Mouse (Mus musculus): ENCODE data around the gene Taf3.

The Taf3 gene

DNA sequence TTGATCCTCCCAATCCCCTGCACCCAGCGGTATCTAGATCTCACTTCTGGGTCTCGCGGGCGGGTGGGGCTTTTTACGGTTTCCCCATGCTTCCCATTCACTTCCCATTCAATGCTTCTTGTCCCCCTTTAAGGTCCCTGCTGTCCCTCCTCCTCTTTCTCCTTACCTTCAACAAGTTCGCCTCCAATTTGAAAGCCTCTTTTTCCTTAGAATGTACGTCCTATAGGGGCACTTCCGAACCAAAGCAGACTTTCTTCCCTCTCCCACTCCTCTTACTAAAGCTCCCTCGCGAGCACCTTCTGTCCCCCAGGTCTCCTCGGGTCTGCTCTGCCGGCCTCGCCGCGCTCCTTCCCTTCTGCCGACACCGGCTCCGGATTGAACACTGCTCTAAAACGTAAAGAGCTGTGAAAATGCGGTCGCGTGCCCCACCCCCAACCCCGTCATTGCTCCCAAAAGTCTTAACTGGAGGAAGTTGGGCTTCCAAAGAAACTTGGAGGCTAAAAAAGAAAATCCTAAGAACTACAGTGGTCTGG lies 158.7 kb downstream of the Taf3 start, which contains the start of gene Gata3:
Gata3 (minus strand) TSS at position 384 of the 533 bp plus-strand sequence.
- DNase-seq (ENCODE audit: low read depth, low spot score) = no peak

DNA sequence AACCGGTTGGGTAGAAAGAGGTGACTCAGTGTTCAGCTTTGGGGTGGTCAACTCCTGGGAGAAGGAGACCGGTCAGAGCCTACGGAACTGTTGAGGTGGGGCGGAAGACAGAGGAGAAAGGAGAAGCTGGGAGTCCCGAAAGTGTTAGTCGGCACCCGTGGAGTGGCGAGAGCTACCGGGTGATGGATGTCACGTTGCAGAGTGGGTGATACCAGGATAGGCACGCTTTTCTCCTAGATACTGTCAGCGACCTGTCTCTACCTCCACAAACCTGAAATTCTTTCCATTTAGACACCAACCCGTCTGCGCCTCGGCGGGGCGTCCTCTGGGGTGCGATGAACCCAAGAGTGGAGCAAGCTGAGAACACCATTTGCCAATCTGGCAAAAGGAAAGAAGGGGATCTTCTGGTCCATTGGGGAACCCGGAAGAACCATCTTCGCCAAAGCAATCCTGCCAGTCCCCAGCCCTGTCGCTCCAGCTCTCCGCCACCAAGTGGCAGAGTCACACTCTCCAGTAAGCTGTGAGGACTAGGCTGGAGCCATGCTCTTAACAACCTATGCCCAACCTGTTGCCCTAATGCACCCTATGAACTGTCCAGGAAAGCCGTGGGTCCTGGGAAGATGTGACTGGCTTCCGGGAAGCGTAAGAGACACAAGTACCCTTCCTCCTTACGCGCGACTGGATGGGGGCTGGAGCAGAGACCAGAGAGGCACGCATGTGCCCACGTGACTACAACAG lies 159.3 kb downstream of the Taf3 start, which contains the start of gene 9230102O04Rik:
9230102O04Rik (minus strand) TSS at position 628 of the 738 bp plus-strand sequence.
- no peak for DNase-seq (ENCODE audit: low read depth, low spot score)

DNA sequence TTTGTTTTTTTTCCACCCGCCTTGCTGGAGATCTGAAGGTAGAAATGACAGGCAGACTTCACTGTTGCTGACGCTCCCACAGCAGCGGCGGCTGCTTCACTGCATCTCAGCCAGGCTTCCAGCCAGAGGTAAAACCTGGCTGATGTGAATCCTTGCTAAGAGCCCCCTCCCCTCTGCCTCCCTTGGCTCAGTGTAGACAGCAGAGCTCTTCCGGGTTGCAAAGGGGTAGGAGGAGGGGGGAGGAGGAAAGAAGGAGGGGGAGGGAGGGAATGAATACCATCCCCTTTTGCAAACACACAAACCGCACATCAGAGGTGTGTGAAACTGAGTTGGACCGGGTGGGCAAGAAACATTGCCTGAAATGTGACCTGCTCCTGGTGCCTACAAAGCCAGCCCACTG lies 160.8 kb downstream of the Taf3 start:
- DNase-seq (ENCODE audit: low read depth, low spot score) = no peak

- DNase-seq (ENCODE audit: low read depth, low spot score) = no peak
These were observed 161.3 kb downstream of the Taf3 start for GRCm38 (mm10) chr2:9886921-9887610.

DNA sequence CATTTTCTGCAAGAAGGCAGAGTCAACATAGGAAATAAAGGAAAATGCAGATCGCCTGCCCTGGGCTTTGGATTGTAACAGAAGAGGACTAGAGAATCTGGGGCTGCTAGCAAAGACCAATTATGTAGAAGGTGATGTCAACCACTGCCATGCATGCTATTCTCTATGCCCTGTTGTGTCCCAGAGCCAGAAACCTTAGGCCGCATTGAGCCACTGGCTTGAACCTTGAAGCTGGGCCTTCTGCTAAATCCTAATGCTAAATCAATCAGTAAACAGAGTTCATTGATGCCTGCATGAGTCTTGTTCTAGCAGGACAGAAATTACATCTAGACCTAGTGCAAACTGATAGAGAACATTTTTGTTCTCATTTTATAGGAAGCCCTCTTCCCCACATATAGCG lies 162.4 kb downstream of the Taf3 start:
- DNase-seq (ENCODE audit: low read depth, low spot score) = no peak

DNA sequence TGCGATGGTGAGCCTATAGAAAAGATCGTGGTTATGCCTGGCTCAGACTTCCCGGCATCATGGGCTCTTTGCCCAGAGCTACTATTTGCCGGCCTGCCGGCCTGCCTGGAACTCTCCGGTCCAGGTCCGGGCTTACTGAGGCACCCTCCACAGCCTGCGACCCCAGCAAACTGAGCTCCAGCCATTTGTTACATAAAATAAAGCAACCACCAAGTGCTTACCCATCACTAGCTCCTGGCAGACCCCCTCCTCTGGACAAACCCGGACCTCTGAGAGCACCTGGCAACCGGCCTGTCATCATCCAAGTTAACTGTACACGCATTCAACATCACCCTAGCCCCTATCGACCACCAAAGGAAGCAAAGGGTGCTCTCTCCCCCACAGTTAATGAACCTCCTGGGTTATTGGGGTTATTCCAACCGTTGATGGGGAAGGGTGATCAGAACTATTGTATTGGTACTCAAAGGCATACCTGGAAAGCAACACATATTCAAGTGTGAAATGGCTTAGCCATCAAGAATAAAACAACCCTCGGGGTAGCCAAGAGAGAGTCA lies 163.1 kb downstream of the Taf3 start:
- no peak for DNase-seq (ENCODE audit: low read depth, low spot score)

DNA sequence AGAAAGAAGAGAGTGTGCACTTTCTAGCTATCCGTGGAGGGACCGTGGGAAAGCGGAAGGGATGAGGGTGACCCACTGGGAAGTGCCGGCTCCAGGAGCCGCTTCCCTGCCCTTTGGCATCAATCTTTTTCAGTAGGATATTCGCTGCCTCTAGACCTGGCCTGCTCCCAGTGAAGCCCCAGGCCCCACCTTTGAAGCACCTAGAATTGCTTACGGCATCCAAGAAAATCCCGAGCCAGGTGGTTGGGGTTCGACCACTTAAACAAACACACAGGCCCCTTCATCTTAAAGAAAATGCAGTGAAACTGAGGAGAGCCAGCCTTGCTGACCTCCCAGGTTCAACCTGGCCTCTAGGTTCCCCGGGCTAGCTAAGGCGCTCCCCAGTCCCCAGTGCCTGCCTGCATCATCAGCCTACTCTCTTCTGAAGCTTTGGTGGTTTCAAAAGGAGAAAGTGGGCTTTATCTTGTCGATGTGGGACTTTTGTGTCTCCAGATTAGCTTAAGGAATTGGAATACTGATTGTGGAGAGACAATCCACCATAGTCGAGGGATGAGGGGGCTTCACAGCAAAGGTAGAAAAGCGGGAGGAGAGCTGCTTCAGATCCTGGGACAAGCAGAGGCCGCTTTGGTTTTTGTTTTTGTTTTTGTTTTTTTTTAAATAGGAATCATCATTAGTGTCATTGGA lies 163.7 kb downstream of the Taf3 start:
- no peak for DNase-seq (ENCODE audit: low read depth, low spot score)

DNA sequence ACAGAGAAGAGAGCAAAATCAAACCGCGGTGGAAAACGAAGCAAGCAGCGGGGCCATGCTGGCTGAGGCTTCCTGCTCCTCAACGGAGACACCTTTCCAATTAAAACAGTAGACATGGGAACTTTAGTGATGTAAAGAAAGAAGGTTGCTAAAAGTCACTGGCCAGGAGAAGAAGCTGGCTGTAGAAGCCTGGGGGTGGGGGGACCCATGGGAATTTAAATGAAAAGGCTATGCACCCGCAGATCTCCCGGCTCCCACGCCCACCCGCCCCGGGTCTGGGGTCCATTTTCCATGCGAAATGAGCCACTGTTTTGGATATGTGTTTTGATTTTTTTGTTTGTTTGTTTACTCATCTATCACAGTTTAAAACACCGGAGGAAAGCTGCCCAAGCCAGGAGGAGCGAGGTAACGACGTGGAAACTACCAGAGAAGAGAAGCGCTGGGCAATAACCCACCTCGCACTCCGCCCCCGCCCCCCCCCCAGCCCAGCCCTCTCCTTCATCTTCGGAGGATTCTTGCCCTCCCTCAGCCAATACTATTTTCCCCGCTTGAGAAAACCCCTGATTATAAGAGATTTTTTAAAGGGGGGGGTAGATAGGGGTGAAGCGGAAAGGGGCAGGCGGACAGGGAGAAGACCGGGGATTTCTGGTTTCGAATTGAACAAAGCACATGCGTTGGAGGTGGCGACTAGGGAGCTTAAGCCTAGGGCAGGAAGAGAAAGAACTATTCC lies 164.4 kb downstream of the Taf3 start:
- no peak for DNase-seq (ENCODE audit: low read depth, low spot score)

GRCm38 (mm10) chr2:9882926-9883802 lies 165.2 kb downstream of the Taf3 start:
- DNase-seq (ENCODE audit: low read depth, low spot score) = no peak

GRCm38 (mm10) chr2:9882371-9882925 lies 165.9 kb downstream of the Taf3 start:
- no peak for DNase-seq (ENCODE audit: low read depth, low spot score)

DNA sequence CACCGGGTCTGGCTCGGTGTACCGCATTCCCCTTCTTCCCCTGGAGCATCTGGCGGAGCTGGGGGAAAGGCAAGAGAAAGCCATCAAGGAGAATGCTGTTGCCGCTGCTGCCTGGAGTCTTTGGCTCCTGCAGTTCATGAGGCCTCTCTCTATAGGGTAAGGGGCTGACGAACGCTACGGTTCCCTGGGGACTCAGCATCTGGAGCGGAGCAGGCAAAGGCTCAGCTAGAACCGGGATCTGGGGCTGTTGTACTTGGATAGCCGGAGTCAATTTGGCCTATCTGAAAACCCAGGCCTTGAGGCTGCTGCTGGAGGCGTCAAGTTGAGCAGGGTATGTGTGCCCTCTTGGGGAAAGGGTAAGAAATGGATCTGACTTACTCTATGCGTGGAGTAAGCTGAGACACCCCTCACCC lies 166.8 kb downstream of the Taf3 start:
- no peak for DNase-seq (ENCODE audit: low read depth, low spot score)

DNA sequence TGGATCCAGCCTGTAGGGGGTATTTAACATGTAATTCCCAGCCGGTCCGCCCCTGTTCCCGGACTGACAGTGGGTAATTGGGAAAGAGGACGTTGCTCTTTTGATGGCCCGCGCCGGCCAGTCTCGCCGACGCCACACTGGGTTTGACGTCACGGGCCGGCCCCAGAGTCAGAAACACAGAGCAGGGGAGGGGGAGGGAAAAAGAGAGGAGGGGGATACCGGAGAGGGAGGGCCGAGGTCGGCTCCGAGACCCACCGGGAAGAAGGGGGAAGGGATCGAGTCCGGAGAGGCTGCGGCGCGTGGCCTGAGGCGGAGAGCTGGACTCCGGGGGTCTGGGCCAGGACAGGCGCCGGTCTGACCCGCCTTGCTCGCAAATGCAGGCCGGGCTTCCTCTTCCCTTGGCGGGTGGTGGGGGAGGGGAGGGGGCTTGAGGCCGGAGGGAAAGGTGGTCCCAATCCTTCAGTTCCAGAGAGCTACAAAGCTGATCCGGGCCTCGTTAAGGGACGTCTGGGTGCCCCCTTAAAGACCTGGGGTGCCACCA lies 167.3 kb downstream of the Taf3 start, which contains the start of gene 4930412O13Rik:
4930412O13Rik (plus strand) TSS at position 202 of the 541 bp plus-strand sequence.
- DNase-seq (ENCODE audit: low read depth, low spot score) = no peak

- no peak for DNase-seq (ENCODE audit: low read depth, low spot score)
These were observed 168.1 kb downstream of the Taf3 start for GRCm38 (mm10) chr2:9880271-9880670.

DNA sequence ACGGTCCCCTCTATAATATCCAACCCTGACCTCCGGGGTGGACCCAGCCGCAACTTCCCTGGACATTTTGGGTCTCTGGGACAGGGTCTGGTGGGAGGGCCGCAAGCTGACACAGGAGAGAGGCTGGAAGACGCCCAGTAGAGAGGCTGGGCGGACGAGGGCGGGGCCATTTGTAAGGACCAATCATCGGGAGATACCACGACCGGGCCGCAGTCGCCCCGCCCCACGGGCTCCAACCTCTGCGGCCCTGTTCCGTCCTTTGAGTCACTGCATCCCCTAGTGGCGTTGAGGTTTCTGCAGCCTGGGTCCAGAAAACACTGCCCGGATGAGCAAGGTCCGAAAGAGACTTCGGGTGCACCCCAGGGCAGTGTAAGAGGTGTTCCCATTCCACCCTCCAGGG lies 168.9 kb downstream of the Taf3 start:
- DNase-seq (ENCODE audit: low read depth, low spot score) = peak; percentile 5

DNA sequence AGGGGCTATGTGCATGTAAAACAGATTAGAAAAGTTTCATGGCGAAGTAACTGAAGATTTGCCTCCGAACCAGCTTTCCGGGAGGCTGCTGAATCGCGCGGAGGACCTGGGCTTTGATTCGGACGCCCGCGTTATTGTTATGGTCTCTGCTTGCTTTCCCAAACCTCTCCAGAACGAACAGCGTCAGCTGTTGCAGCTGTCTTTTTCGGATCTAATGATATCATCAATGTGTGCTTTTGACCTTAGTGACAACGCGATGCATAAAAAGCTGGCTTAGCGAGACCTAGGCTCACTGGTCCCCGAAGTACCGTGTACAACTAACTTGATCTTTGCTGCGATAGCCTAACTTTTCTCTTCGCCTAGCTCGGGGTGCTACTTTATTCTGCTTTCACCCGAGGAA lies 169.3 kb downstream of the Taf3 start:
- no peak for DNase-seq (ENCODE audit: low read depth, low spot score)

DNA sequence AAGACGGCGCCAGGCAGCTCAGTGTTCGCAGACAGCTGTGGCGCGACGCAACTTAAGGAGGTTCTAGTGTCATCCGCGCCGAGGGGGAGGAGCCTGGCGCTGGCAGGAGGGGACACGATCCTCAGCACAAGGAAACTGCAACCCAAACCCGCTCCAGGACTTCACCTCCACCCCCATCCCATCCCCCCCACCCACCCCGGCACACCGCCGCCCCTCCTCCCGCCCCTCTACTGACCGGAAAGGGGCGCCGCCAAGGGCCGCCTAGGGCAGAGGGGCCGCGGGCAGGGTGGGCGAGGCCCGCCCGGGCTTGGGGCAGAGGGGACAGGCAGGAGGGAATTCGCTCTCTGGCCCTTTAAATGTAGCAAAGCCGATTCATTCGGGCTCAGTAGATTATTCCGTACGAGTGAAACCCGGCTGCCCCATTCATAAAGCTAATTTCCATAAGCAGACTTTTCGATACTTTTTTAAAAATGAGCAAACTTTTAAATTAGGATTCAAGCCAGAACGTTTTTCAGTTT lies 169.8 kb downstream of the Taf3 start:
- no peak for DNase-seq (ENCODE audit: low read depth, low spot score)

DNA sequence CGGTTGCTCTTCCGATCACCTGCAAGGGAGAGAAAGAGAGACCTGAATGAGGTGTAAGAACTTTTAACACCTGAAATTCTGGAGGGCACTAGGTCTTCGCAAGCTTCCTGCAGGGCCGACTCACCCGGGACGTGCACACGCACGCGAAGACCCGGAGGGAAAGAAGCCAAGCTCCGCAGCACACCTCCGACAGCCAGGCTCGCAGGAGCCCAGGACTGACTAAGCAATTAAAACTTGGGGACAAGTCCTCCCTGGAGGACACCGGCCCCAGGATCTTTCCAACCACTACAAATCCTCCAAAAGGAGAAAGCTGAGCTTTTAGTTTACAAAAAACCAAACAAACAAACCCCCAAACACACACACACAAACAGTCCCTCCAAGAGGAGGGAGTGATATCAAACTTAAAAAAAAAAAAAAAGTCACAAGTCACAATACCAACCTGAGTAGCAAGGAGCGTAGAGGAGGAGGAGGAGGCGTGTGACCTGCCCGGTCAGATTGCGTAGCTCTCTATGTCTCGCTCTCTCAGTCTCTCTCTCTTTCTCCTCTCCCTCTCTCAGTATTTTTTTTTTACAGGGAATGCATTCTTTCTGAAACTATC lies 170.3 kb downstream of the Taf3 start:
- DNase-seq (ENCODE audit: low read depth, low spot score) = no peak

- no peak for DNase-seq (ENCODE audit: low read depth, low spot score)
These were observed 171.1 kb downstream of the Taf3 start for GRCm38 (mm10) chr2:9877326-9877690.
